Mouse (Mus musculus) megakaryocyte, embryonic 14.5 days (primary cell): Measurements from ENCODE around the gene Zfp148.

Experiments used
- FLI1 ChIP-seq: IDR thresholded peaks from 2 replicates; pipeline ENCODE4 v1.6.1; 2012; ENCODE audit warnings: low read length, inconsistent platforms, mixed read lengths
- GATA1 ChIP-seq: IDR thresholded peaks from 3 replicates; pipeline ENCODE4 v1.6.1; 2012; ENCODE audit warnings: mixed read lengths, low read length, inconsistent platforms, borderline replicate concordance

DNA sequence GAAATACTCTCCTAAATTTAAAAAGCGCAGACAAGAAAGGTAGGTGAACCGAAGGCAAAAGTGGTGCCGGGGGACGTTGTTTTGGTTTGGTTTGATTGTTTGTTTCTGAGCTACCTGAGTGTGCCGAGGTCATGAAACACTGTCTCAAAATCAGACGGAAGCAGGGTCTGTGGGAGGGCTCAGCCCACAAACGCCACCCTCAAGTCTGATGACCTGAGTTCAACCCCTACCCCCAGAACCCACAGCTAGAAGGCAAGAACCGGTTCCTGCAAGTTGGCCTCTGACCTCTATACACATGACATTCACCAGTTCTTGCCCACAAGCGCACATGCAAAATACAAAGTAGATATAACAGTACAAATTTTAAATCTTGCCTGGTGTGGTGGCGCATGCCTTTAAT, 43.0 kb upstream of the Zfp148 start:
- no peak for TF ChIP-seq GATA1
- TF ChIP-seq FLI1: no peak
